Comparison of ENCODE assay signal across 8 mouse cellular contexts in the genomic region with DNA sequence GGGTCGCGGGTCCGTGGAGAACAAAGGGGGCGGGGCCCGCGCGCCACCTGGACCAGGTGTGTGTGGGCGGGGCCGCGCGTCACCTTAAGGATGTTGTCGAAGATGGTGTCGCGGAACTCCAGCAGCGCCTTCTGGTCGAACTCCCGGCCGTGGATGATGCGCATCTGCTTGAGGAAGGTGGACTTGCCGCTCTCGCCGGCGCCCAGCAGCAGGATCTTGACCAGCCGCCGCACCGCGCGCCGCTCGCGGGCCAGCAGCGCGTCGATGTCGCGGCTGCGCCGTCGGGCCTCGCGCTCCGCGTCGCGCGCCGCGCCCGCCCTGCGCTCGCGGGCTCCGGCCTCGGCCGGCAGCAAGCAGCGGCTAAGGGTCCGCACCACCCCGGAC. TPM values are rescaled to one million over a fixed set of nuclear protein-coding genes. Genes with fewer than 3 reads are reported as not detected.
DNase-seq lines count a peak whose midpoint lies in the region; ATAC-seq and TF ChIP-seq lines count a peak whose summit lies in the region.

No protein-coding gene starts in this region.

- H3K9ac ChIP-seq in kidney, embryonic 16.5 days (replicated peaks; ENCODE audit: low read length): peak overlapping the region; percentile 88
- peak overlapping the region; percentile 85 for H3K9ac ChIP-seq in lung, embryonic 16.5 days (ENCODE audit: low read length)

- H3K4me1 ChIP-seq in cerebellum, adult 2 months (ENCODE audit: control insufficient read depth, insufficient read depth, low read length): no peaks in the 10 kb centered on the region; the same call in 1 of the 2 replicates
- H3K4me1 ChIP-seq in heart, embryonic 10.5 days: peaks cover 42% of the 10 kb centered on the region
- H3K4me1 ChIP-seq in kidney, embryonic 16.5 days (ENCODE audit: insufficient read depth, low read length): peaks cover 35% of the 10 kb centered on the region
- H3K4me1 ChIP-seq in lung, embryonic 16.5 days (replicated peaks; ENCODE audit: control insufficient read depth, insufficient read depth, low read length): peaks cover 28% of the 10 kb centered on the region

- peak overlapping the region; percentile 88 for H3K4me3 ChIP-seq in cerebellum, adult 2 months (replicated peaks; ENCODE audit: insufficient read depth, low read depth, low read length)
- peak overlapping the region; percentile 90 for H3K4me3 ChIP-seq in heart, embryonic 10.5 days
- H3K4me3 ChIP-seq in kidney, embryonic 16.5 days (ENCODE audit: low read length): peak overlapping the region; percentile 86
- H3K4me3 ChIP-seq in lung, embryonic 16.5 days (ENCODE audit: low read length): peak overlapping the region; percentile 90

- WGBS in cerebellum, adult 2 months: under 1% methylated on average over 58 of the region's 58 CpGs
- under 1% methylated on average over 58 of the region's 58 CpGs for WGBS in heart, embryonic 10.5 days
- WGBS in kidney, embryonic 16.5 days: under 1% methylated on average over 50 of the region's 58 CpGs
- WGBS in lung, embryonic 16.5 days: 0% methylated on average over 31 of the region's 58 CpGs

- peaks cover 2% of the 10 kb centered on the region; the same call in 1 of the 2 replicates for H3K36me3 ChIP-seq in heart, embryonic 10.5 days
- no peaks in the 10 kb centered on the region for H3K36me3 ChIP-seq in kidney, embryonic 16.5 days (ENCODE audit: insufficient read depth, low read length)
- H3K36me3 ChIP-seq in lung, embryonic 16.5 days (ENCODE audit: control insufficient read depth, insufficient read depth, low read length): 0 out of 2 replicates have a peak, but pooled peaks cover 2% of the 10 kb centered on the region

- H3K27me3 ChIP-seq in cerebellum, adult 2 months (ENCODE audit: control insufficient read depth, insufficient read depth, low read length): no peaks in the 10 kb centered on the region
- H3K27me3 ChIP-seq in heart, embryonic 10.5 days (ENCODE audit: insufficient read depth, poor library complexity, severe bottlenecking): no peaks in the 10 kb centered on the region
- no peaks in the 10 kb centered on the region for H3K27me3 ChIP-seq in kidney, embryonic 16.5 days (ENCODE audit: insufficient read depth, low read length)
- H3K27me3 ChIP-seq in lung, embryonic 16.5 days (ENCODE audit: control insufficient read depth, insufficient read depth, low read depth, low read length): no peaks in the 10 kb centered on the region

- no peak for TF ChIP-seq POLR2A in cerebellum, adult 2 months (IDR thresholded peaks at IDR 0.05; ENCODE audit: borderline replicate concordance, insufficient read depth, low read length)

- ATAC-seq in kidney, embryonic 16.5 days (ENCODE audit: low FRiP score, low TSS enrichment): no peak; the same call in 1 of the 2 replicates
- no peak; the same call in 1 of the 2 replicates for ATAC-seq in lung, embryonic 16.5 days (ENCODE audit: low read depth)
- ATAC-seq in megakaryocyte progenitor cell, adult 5-6 weeks (replicated peaks; ENCODE audit: poor library complexity): no peak

- no peaks in the 10 kb centered on the region for H3K9me3 ChIP-seq in heart, embryonic 10.5 days
- no peaks in the 10 kb centered on the region for H3K9me3 ChIP-seq in kidney, embryonic 16.5 days (ENCODE audit: low read length)
- H3K9me3 ChIP-seq in lung, embryonic 16.5 days (ENCODE audit: control insufficient read depth, low read length): no peaks in the 10 kb centered on the region

- peak; percentile 65 for DNase-seq in layer of hippocampus, adult 11-12 months (ENCODE audit: low spot score)
- no peak for DNase-seq in layer of hippocampus, adult 18-20 months (ENCODE audit: low spot score in 2 of 2)
- DNase-seq in cerebellum, adult 2 months: peak in 1 of 2 experiments; percentile 63
- peak; percentile 81 for DNase-seq in heart, embryonic 10.5 days (ENCODE audit: low spot score)
- peak; percentile 44 for DNase-seq in right cerebral cortex, postnatal 4 days

- peak overlapping the region; percentile 95 for H3K4me2 ChIP-seq in kidney, embryonic 16.5 days (replicated peaks; ENCODE audit: low read depth, low read length)
- peak overlapping the region; percentile 86 for H3K4me2 ChIP-seq in lung, embryonic 16.5 days (ENCODE audit: low read depth, low read length)

- TF ChIP-seq CTCF in cerebellum, adult 2 months (IDR thresholded peaks at IDR 0.05; ENCODE audit: borderline replicate concordance, insufficient read depth, low read depth, low read length): no peak

- peak overlapping the region; percentile 20 for H3K27ac ChIP-seq in cerebellum, adult 2 months (ENCODE audit: insufficient read depth, low read length)
- peak overlapping the region; percentile 95 for H3K27ac ChIP-seq in heart, embryonic 10.5 days
- peak overlapping the region; percentile 71 for H3K27ac ChIP-seq in kidney, embryonic 16.5 days (ENCODE audit: low read length)
- H3K27ac ChIP-seq in lung, embryonic 16.5 days (ENCODE audit: low read length): peak overlapping the region; percentile 70

RNA-seq across cellular contexts. Expression of a gene that starts 0.3 kb away (rescaled TPM):
- total RNA-seq in layer of hippocampus, adult 18-20 months (2021): 10 to 100 TPM; 86.2 to 95.6 TPM
- polyA plus RNA-seq in cerebellum, adult 2 months (2012; rRNA removed): 104 and 123 TPM in 2 replicates
- polyA plus RNA-seq in heart, embryonic 10.5 days (2016; fragmentation: Nextera tagmentation; extraction: Ambion mirVana): 12.5 and 17.6 TPM in 2 replicates
- polyA plus RNA-seq in kidney, embryonic 16.5 days (2015; fragmentation: Nextera tagmentation; extraction: Ambion mirVana): 9.6 and 10.0 TPM in 2 replicates
- 8.4 and 8.5 TPM in 2 replicates for polyA plus RNA-seq in lung, embryonic 16.5 days (2015; fragmentation: Nextera tagmentation; extraction: Ambion mirVana)
- 45.4 and 50.2 TPM in 2 replicates for total RNA-seq in megakaryocyte progenitor cell, adult 5-6 weeks (2015)
- 33.6 and 33.9 TPM in 2 replicates for total RNA-seq in megakaryocyte progenitor cell, adult 5-6 weeks (2017)

Comparison
In these comparisons a context has a peak if more than half of its experiments do, and no peak if none do; other contexts are left out.
1. DNase-seq: peak in layer of hippocampus, adult 11-12 months (single experiment), heart, embryonic 10.5 days (single experiment) and right cerebral cortex, postnatal 4 days (single experiment); none in layer of hippocampus, adult 18-20 months (0 of 2).
2. H3K27ac ChIP-seq: peak in every context shown above with its lines; median percentile 95 in heart, embryonic 10.5 days; 71 in kidney, embryonic 16.5 days; 70 in lung, embryonic 16.5 days; 20 in cerebellum, adult 2 months.
3. Peak in every context shown above with its lines, with median percentiles within 50 percentile points of each other: H3K4me3 ChIP-seq.